10 mouse cellular contexts compared by ENCODE assay signal in the genomic region with DNA sequence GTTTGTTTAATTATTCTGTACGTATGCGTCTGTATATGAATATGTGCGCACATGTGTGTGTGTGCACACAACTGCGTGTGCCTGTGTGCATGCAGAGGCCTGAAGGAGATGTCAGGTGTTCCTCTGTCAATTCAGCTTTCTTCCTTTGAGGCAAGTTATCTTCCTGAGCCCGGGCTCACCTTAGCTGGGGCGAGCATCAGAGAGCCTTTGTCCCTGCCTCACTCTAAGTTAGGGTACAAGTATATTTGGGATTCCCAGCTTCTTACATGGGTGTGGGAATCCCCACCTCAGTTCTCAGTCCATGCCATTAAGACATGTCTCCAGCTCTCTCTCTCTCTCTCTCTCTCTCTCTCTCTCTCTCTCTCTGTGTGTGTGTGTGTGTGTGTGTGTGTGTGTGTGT. TPM values are rescaled to one million over a fixed set of nuclear protein-coding genes. Genes with fewer than 3 reads are reported as not detected.
DNase-seq lines count a peak whose midpoint lies in the region; ATAC-seq and TF ChIP-seq lines count a peak whose summit lies in the region.
"Had no signal": no experiment of that assay in that cellular context is flagged by ENCODE, and none has a peak within 500 bp of the region (broad histone marks: within the 10 kb centered on the region; RNA-seq: fewer than 3 reads in every experiment).

No protein-coding gene starts in this region.

- peak; percentile 36; the same call in 1 of the 2 replicates for ATAC-seq in embryonic facial prominence, embryonic 11.5 days (replicated peaks; ENCODE audit: insufficient number of reproducible peaks, low FRiP score, low TSS enrichment, low read depth)
- ATAC-seq in intestine, embryonic 15.5 days = no peak; the same call in 1 of the 2 replicates
- no peak for ATAC-seq in activated CD4-positive, CD25-positive, alpha-beta regulatory T cell, adult 4 months

- TF ChIP-seq POLR2A in kidney, adult 2 months (IDR thresholded peaks at IDR 0.05; ENCODE audit: low read depth, low read length) = no peak
- no peak for TF ChIP-seq POLR2A in myocyte (IDR thresholded peaks at IDR 0.05; ENCODE audit: insufficient read length, low read depth)

- no peak for DNase-seq in kidney, adult 2 months
- DNase-seq in kidney, adult 9 months = no peak
- DNase-seq in embryonic facial prominence, embryonic 11.5 days (ENCODE audit: low spot score) = peak; percentile 35
- DNase-seq in layer of hippocampus, adult 9-10 months (ENCODE audit: low spot score) = no peak
- no peak for DNase-seq in right cerebral cortex, postnatal 25 days
- DNase-seq: thymus, postnatal 25 days had no signal

- 49% methylated on average over 6 of the region's 6 CpGs for WGBS in kidney, adult 2 months
- 5% methylated on average over 6 of the region's 6 CpGs for WGBS in embryonic facial prominence, embryonic 11.5 days
- 6% methylated on average over 6 of the region's 6 CpGs for WGBS in intestine, embryonic 15.5 days

- peak overlapping the region; percentile 43 for H3K9ac ChIP-seq in embryonic facial prominence, embryonic 11.5 days (replicated peaks; ENCODE audit: low read length)
- H3K9ac ChIP-seq in intestine, embryonic 15.5 days = peak overlapping the region; percentile 28

- no peak overlapping the region for H3ac ChIP-seq in myocyte (ENCODE audit: control insufficient read depth, insufficient read length)

- H3K4me3 ChIP-seq in kidney, adult 2 months (ENCODE audit: insufficient read depth, low read depth, low read length) = peak overlapping the region; percentile 34; the same call in 1 of the 2 replicates
- H3K4me3 ChIP-seq in embryonic facial prominence, embryonic 11.5 days (ENCODE audit: low read depth, low read length) = peak overlapping the region; percentile 21
- H3K4me3 ChIP-seq in intestine, embryonic 15.5 days (replicated peaks) = peak overlapping the region; percentile 31; the same call in 1 of the 2 replicates
- H3K4me3 ChIP-seq in myocyte = peak overlapping the region; percentile 14

- H3K9me3 ChIP-seq in embryonic facial prominence, embryonic 11.5 days (replicated peaks; ENCODE audit: control insufficient read depth, low read length) = no peaks in the 10 kb centered on the region
- no peaks in the 10 kb centered on the region for H3K9me3 ChIP-seq in intestine, embryonic 15.5 days
- H3K9me3 ChIP-seq: G1E had no signal

- H3K4me1 ChIP-seq in kidney, adult 2 months (ENCODE audit: control insufficient read depth, insufficient read depth, low read length) = peaks cover 18% of the 10 kb centered on the region; the same call in 1 of the 2 replicates
- H3K4me1 ChIP-seq in embryonic facial prominence, embryonic 11.5 days (ENCODE audit: control insufficient read depth, insufficient read depth, low read length) = 0 out of 2 replicates have a peak, but pooled peaks cover 2% of the 10 kb centered on the region
- H3K4me1 ChIP-seq in intestine, embryonic 15.5 days (replicated peaks) = peaks cover 11% of the 10 kb centered on the region

- H3K27me3 ChIP-seq in kidney, adult 2 months (replicated peaks; ENCODE audit: control insufficient read depth, insufficient read depth, low read length) = no peaks in the 10 kb centered on the region
- H3K27me3 ChIP-seq in embryonic facial prominence, embryonic 11.5 days (ENCODE audit: control insufficient read depth, insufficient read depth, low read length) = no peaks in the 10 kb centered on the region
- H3K27me3 ChIP-seq in intestine, embryonic 15.5 days (replicated peaks) = no peaks in the 10 kb centered on the region
- H3K27me3 ChIP-seq in myocyte (ENCODE audit: control insufficient read depth, insufficient read depth, insufficient read length) = no peaks in the 10 kb centered on the region

- H3K79me2 ChIP-seq in myocyte (ENCODE audit: control insufficient read depth, insufficient read depth) = no peaks in the 10 kb centered on the region

- TF ChIP-seq CTCF in kidney, adult 2 months (conservative IDR thresholded peaks at IDR 0.05; ENCODE audit: insufficient read depth, insufficient read length, low read depth, low read length) = no peak

- H3K4me2 ChIP-seq in embryonic facial prominence, embryonic 11.5 days (ENCODE audit: low read depth, low read length) = peak overlapping the region; percentile 34
- H3K4me2 ChIP-seq in intestine, embryonic 15.5 days (replicated peaks) = peak overlapping the region; percentile 69
- peak overlapping the region; percentile 67 for H3K4me2 ChIP-seq in myocyte (ENCODE audit: low read depth)

- H3K36me3 ChIP-seq in kidney, adult 2 months (ENCODE audit: control insufficient read depth, insufficient read depth, low read length) = no peaks in the 10 kb centered on the region
- H3K36me3 ChIP-seq in embryonic facial prominence, embryonic 11.5 days (replicated peaks; ENCODE audit: control insufficient read depth, insufficient read depth, low read depth, low read length) = no peaks in the 10 kb centered on the region
- H3K36me3 ChIP-seq in intestine, embryonic 15.5 days = no peaks in the 10 kb centered on the region
- H3K36me3 ChIP-seq in myocyte (ENCODE audit: control insufficient read depth, insufficient read depth) = no peaks in the 10 kb centered on the region
- H3K36me3 ChIP-seq: G1E had no signal

- peak overlapping the region; percentile 91 for H3K27ac ChIP-seq in kidney, adult 2 months (ENCODE audit: insufficient read depth, low read depth, low read length)
- H3K27ac ChIP-seq in embryonic facial prominence, embryonic 11.5 days (replicated peaks; ENCODE audit: low read depth, low read length) = peak overlapping the region; percentile 87
- peak overlapping the region; percentile 87 for H3K27ac ChIP-seq in intestine, embryonic 15.5 days

TF ChIP-seq in myocyte, 11 proteins besides CTCF, POLR2A, EP300 and RAD21:
- TF ChIP-seq TCF12 (IDR thresholded peaks at IDR 0.05; ENCODE audit: insufficient read depth, poor library complexity, severe bottlenecking) (no peak), REST (IDR thresholded peaks at IDR 0.05; ENCODE audit: insufficient read depth, insufficient read length) (no peak), POLR2AphosphoS2 (IDR thresholded peaks at IDR 0.05; ENCODE audit: insufficient read length, low read depth) (no peak), MAX (IDR thresholded peaks at IDR 0.05; ENCODE audit: low read depth) (no peak), E2F4 (IDR thresholded peaks at IDR 0.05; ENCODE audit: insufficient read depth) (no peak), MYOD1 (IDR thresholded peaks at IDR 0.05; ENCODE audit: control insufficient read depth in 1 of 3, insufficient read length in 2 of 3, low read depth in 2 of 3) (no peak)

RNA-seq across cellular contexts. Expression of gene Skor1, which starts 56.2 kb away (rescaled TPM):
- polyA plus RNA-seq in kidney, adult 2 months (2012; rRNA removed) = 0.02 and 0.03 TPM in 2 replicates
- 0.17 and 0.53 TPM in 2 replicates for polyA plus RNA-seq in embryonic facial prominence, embryonic 11.5 days (2014; fragmentation: Nextera tagmentation; extraction: Ambion mirVana)
- not detected in 2 replicates for polyA plus RNA-seq in intestine, embryonic 15.5 days (2015; fragmentation: Nextera tagmentation; extraction: Ambion mirVana)
- 0.01 TPM for polyA plus RNA-seq in myocyte (2012; fragmentation: generic; extraction: Trizol)
- not detected for polyA plus RNA-seq in activated CD4-positive, CD25-positive, alpha-beta regulatory T cell, adult 4 months (2017; shearing (Covaris generic))
- polyA plus RNA-seq: G1E had no signal
